Mouse (Mus musculus): Measurements from ENCODE around the gene Ankrd44.

Ankrd44 gene

DNA sequence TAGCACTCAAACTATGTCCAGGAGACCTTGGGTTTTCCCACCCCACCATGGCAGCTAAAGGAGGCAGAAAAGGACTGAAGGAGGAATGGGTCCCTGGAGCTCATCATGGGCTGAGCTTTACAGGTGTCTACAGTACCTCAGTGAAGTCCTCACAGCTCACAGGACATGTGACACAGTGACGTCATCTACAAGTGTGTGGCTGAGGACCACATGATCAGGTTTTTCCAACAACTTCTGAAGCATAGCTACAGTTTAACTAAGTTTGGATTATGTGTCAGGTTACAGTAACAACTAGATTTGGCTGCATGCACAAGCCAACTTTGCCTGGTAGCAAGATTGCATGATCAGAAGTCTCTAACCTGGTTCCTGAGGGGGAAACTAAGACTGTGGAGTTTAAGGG lies 78.9 kb downstream of the Ankrd44 start:
- no peak for DNase-seq (ENCODE audit: low spot score)

DNA sequence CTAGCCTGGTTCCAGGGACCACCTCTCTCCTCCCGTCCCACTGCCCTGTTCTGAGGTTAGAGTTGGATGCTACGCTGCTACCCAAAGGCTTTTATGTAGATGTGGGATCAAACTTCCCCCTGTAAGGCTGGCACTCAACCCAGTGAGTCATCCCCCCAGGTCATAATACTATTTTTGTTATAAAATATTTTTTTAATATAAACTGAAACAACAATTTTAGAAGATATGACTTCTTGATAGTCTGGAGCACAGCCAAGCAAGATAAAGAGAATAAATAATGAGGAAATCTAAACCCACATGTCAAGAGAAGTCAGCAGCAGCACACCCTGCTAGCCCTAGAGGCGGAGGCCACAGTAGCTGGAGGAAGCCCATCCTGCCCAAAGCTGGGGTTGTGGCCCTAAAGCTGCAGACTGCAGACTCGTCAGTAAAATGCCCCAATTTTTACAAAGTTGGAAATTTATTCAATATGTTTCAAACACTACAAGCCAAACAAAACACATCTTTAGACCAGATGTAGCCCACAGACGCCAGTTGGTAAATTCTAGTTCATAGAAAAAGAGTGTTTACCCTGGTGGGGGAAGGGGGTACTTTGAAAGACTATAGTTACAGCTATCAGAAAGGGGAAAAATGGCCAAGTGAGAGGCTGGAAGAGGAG lies 79.7 kb downstream of the Ankrd44 start:
- DNase-seq (ENCODE audit: low spot score): no peak

DNA sequence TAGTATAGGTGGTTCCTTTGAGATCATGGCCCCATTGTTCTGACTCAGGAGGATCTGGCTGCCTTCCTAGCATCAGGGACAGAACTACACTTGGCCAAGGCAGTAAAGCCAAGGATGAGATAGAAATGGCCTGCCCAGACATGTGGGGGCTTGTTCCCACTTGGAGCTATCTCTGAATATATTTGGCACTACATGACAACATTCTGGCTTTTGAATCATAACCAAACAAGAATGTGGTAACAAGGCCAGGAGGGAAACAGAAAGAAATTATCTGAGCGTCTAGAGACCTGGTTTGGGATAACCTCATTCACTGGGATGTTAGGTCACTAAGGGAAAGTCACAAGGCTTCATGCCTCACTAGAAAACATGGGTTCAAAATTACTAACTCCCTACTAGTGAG lies 81.8 kb downstream of the Ankrd44 start:
- DNase-seq (ENCODE audit: low spot score): no peak

DNA sequence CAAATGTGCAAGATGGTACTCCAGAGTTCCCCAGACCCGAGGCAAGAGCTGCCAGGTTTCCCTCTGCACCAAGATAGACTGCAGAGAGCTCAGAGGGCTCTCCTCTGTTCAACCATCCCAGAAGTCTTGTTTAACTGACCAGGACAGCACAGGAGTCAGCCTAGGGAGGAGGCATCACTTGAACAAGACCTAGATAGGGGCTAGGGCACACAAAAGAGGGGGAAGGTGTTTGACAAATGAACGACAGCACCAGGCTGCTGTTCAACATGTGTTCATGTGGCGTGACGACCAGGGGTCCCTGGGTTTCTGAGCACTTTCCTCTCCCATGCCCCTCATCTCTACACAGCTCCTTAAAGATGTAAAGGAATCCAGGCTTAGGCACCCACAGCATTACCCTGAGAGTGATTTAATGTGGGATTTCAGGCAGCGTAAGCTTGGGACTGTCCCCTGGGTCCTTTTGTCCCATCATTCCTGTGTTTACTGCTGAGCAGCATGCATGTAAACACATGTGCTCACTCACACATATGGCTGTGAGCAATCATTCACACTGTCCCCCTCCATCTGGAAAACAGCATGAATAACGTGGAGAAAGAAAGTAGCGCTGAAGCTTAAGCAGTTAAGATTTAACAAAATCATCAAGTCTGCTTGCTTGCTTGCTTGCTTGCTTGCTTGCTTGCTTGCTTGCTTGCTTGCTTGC lies 83.3 kb downstream of the Ankrd44 start:
- DNase-seq (ENCODE audit: low spot score): no peak

DNA sequence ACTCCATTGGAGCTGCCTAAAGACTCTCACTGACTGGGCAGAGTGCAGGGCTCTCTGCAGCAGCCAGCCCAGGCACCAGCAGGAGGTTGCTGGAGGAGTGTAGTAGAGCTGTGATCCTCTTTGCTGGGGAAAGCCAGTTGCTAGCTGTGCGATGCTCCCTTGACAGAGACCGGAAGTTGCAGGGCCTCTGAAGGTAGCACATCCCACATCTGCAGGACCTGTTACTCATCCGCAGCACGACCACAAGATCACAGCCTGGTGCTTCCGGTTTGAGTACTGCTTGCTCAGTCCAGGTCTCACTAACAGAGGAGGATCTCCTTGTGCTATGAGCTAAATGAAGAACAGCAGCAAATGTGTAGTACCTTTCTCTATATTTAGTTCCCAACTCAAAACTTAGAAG lies 84.4 kb downstream of the Ankrd44 start:
- no peak for DNase-seq (ENCODE audit: low spot score)

DNA sequence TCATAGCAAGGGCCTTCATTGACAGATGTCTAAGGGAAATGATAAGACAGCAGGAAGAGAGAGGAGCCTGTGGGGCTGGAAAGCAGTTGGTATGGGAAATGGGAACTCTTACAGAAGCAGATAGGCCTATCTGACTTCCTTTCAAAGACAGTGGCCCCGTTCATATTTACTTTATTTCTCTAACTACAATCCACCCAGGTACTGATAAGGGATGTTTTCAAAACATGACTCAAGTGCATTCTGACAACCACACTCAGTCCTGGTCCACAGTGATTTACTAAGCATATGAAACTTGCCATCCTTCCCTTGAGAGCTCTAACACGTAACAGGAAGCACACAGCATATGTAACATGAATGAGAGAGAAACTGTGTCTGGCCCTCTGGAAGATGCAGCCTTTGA lies 86.1 kb downstream of the Ankrd44 start:
- no peak for DNase-seq (ENCODE audit: low spot score)

DNA sequence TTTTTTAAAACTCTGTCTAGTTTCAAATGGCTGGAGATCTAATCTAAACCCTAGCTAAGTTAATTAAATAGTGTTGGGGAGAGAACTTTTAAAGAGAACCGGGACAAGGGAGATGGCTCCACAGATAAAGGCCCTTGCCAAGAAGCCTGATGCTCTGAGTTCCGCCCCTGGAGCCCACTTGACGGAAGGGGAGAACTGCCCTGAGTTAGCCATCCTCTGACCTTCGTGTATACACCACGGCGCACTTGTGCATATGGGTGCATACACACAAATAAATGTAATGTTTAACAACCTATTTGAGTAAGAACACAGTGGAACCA lies 87.7 kb downstream of the Ankrd44 start:
- no peak for DNase-seq (ENCODE audit: low spot score)

DNA sequence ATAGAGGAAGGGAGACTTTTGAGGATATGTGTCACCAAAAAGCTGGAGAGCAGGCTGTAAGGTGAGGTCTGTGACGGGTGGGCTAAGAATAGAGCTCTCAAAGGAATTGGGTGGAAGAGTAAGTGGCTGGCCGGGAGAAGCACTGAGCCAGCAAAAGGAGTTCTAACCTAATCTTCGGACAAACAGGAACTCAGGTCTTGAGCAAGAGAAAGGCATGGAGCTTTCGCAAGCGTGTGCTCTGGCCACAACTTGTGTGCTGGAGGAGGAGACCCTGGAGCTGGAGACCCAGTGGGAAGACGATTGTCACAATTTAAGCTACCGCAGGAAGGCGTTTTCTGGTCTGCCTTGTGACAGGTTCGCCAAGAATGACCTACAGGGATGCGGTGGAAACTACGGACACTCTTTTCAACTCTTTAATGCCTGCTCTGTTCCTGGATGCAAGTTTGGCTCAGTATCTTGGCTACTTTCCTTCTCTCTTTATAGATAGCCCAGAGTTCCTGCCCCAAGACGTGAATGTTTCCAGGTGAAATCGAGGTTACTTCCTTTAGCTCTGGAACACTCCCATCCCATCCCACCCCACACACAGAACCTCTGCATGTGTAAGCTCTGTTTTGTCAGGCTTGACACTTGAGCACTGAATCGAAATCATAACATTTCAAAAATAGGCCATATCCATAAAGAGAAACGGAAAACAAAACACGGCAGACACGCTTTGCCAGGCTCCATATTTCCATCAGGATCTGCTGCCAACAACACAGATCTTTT lies 88.3 kb downstream of the Ankrd44 start:
- no peak for DNase-seq (ENCODE audit: low spot score)

DNA sequence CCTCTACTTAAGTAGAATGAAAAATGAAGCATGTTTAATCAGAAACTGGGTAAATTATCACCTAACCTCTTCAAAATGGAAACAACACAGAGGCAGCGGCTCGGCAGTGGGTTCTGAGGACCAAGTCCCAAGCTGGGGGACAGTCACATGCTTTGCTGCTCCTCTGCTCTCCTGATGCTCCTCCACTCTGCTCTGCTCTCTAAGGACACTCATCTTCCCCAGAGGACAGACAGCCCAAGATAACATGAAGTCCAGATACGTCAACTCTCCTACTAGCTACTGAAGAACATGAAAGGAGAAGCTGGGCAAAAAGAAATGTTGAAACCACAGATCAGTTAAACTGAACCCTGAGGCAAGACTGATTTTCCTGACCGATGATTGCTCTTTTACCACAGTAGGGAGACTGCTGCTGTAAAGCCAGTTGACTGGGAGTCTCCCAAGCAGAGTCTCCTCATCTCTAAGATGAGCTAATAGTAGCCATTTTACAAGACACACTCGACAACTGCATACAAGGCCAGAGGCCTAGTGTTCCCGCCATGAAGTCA lies 90.5 kb downstream of the Ankrd44 start:
- DNase-seq (ENCODE audit: low spot score): no peak

DNA sequence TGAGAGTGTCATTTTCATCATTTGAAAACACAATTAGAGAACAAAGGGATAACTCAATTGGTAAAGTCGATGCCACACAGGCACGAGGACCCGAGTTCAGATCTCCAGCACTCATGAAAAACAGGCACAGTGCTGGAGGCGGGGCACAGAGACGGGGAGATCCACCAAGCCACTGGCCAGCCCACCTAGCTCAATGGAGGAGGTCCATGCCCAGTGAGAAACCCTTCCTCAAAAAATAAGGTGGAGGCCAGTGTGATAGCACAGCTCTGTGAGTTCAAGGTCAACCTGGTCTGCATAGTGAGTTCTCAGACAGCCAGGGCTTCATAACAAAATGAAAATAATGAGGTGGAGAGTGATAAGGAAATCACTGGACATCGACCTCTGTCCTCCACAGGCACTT lies 93.0 kb downstream of the Ankrd44 start:
- no peak for DNase-seq (ENCODE audit: low spot score)

DNA sequence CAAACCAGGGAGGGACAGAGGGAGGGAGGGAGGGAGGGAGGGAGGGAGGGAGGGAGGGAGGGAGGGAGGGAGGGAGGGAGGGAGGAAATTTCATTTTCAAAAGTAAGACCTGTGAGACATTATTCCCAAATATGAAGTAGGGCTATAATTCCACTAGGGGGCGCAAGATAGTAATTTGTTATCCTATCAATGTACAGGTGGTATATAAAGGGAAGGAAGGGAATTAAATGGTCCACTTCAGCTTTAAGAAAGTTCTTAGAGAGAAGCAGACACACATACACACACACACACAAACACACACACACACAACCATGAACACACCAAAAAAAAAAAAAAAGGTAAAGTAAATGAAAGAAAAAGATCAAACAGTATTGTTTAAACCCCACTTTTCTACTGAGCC lies 93.4 kb downstream of the Ankrd44 start:
- DNase-seq (ENCODE audit: low spot score): no peak

DNA sequence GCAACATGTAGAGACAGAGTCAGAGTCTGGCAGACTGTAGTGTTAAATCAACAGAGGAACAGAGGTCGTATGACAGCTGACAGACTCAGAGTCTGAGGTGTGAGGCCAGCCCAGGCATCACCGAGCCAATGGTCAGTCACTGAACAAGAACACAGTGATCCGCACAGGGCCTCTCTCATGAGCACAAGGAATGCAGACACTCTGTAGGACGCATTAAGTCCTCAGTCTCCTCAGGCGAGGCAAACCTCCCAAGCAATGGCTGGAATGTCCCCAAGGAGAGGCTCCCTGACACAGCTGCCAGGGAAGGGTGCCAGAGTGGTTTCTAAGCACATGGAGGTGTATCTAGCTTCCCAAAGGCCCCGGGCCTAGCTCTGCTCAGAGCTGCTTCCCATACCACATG lies 96.0 kb downstream of the Ankrd44 start:
- no peak for DNase-seq (ENCODE audit: low spot score)

DNA sequence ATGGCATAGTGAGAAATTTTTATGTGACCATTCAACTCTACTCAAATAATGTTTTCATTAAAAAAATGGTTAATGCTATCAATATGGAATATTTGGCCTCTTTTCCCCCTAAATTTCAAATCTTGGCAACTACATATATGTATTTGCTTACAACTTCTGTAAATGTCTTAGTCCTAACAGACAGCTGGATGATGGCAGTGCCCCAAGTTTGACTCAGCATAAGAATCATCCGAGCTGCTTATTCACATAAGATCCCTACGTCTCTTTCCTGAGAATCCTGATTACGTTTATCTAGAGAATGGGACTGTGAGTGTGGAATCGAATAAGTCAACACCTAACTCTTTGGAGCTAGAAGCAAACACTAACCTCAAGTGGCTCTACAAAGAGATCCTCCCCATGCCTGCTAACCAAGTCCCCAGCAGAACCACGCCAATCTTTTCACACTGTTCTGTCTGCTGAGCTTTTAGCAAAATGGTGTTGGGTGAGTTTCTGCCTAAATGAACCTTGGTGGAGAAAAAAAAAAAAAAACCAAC lies 96.4 kb downstream of the Ankrd44 start:
- no peak for DNase-seq (ENCODE audit: low spot score)

DNA sequence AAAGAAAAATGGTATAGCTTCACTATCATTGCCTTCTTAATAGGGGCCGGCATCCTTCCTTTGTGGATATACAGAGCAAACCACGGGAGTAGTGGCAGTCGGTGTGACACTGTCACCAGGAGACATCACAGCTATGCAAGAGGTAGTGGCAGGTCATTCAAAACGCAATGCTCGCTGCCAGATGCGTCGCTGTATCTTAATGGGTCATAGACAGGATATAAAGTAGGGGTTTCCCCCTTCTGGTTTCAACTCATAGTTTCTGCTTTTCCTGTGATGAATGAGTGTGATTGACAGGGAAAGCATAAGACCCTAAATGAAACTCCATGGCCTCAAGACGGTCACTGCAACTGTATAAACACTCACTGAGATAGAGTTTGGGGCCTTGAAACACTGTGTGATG lies 98.4 kb downstream of the Ankrd44 start:
- DNase-seq (ENCODE audit: low spot score): no peak

DNA sequence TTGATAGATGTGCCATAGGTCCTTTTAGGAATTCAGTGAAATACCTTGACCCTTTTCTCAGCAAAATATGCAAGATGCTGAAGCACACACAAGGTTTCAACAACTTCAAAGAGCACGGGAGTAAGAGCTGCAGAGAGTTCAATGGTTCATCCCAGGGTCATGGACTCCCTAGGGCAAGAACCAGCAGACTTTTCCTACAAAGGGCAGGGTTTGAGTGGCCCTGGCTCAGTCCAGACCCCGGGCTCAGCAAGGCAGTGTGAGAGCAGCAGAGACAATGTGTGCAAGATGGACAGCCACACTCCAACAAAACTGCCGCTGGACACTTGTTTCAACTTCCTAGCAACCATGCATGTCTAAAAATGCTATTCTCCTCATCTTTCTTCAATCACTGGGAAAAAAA lies 98.8 kb downstream of the Ankrd44 start:
- no peak for DNase-seq (ENCODE audit: low spot score)

DNA sequence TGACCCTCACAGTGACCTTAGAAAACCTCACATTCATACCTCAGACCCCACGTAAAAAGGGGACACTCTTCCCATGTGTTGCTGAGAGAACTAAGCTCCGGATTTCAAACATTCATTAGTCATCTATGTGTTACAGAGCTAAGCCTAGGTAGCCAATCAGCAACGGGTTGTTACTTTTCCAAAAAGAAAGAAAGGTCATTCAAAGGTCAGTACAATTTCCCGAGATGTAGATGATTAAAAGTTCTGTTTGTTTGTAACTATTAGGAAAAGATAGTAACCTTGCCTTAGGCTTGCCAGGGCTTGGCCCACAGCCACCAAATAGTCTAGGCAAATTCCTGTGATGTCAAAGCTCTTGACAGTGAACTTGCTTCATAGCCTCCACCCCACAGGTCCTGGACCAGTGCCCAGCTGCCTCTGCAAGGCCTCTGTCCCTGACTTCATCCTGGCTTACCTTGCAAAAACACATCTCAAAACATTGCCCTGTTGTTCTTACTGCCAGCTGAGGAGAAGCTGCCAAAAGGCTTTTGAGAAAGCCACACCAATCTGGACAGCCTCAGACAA lies 99.7 kb downstream of the Ankrd44 start:
- DNase-seq (ENCODE audit: low spot score): no peak

DNA sequence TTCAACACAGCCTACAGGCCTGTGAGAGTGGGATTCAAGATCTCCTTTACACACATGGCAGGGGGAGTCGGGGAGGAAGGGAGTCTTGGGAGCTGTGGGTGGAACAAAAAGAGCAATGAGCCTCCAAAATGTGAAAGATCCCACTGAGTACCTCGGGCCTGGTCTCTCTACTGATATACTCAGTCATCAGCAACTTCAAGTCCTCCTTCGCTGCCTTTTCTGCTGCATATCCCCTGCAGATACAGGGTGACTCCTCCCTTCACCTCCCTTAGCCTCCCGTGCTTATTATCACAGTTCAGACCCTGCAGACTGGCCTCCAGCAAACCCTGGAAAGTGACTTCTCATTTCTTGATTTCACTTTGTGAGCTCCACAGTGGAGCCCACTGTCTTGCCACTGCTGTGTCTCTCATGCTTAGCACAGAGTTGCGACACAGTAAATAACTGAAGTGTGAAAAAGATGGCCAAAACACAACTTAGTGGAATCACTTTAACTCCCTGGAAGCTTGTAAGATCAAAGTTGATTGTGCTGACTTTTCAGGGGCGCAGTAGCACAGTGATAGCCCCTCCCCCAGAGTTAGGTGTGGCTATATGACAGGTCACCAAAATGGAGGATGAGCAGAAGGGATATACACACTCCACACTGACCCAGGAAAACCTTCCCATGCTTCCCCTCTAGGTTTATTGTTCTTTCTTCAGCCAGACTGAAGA lies 100.3 kb downstream of the Ankrd44 start:
- DNase-seq (ENCODE audit: low spot score): no peak

DNA sequence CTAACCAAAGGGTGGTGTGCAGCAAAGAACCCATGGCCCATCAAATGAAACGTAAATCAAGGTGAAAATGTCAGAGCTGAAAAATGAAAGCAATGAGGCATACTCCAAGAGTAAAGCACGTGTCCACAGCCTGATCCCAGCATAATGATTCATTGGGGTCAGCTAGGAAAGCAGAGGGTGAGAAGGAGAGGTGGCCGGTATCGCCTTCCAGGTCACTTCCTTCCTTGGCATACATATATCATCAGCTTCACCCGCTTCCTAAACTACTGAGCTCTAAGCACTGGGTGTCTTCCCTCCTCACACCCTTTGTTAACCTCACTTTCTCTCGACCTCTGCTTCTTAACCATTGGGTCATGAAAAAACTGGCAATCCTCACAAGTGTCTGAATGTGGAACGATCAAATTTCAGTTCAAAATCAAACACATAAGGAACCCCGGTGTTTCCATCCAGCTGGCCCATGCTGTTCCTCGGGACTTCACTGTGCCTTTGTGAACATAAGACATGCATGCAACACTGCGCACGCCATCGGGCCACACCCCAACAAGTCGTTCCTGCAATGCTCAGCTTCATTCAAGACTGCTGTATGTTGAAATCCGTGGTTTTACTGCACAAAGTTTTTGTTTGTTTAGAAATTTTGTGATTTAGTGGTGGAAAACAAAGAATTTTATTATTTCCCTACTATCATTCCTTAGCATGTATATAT lies 101.9 kb downstream of the Ankrd44 start:
- no peak for DNase-seq (ENCODE audit: low spot score)

DNA sequence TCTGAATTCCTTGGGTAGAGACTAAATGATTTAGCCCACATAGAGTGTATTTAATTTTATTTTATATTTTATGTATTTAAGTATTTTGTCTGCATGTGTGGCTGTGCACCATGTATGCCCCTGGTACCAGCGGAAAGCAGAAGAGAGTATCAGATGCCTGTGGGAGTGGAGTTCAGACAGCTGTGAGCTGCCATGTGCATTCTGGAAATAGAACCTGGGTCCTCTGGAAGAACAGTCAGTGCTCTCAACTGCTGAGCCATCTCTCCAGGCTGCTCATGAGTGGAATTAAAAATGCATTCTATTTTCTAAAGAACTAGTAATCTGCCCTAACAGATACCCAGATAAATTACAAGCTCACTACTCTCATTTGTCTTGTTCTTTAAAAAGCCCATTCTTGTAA lies 104.4 kb downstream of the Ankrd44 start:
- DNase-seq (ENCODE audit: low spot score): no peak

DNA sequence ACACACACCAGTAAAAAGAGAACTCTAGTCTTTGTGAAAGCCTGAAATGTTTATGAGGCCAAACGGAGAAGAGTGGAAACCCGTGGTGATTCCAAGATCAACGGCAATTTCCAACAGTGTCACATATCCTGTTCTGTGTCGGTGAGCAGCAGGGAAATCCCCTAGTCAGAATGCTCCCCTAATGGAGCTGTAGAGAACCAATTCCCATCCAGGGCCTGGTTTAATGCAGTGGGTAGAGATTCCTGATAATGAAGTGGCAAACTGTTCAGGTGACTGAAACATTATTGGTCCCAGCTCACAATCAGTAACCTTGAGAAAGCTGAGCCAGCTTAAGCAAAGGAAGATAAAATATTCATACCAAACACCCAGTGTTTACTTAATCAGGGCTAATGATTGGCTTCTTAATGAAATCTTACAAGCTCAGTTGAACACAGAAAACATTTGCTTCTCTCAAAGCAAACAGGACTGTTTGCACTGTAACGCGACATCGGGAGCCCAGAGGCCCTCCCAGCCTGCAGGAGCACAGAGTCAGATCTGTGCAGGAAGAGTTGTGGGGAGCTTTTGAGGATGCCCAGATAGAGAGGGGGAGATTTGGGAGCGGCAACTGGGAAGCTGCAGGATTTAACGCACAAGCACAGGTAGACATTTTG lies 110.9 kb downstream of the Ankrd44 start:
- DNase-seq (ENCODE audit: low spot score): no peak
